Mouse (Mus musculus) embryo, embryonic 11.5 days (tissue): ENCODE measurements at regions not wholly inside any gene's neighbourhood (a gene's known extent, or its start where the extent isn't known, plus 50 kb on each side); places are given as distances from the start of the nearest gene placed in this dataset.
"Not testable (repeated sequence)": the region's sequence is repeated elsewhere in the genome, so short reads cannot be mapped to it uniquely, and the experiment has no call there.

Experiments used
- DNase-seq: peaks from one replicate; pipeline ENCODE4 v3.0.0-alpha.2; 2012; ENCODE audit warnings: low read depth, low spot score

GRCm38 (mm10) chr14:104208040-104208816 is 259.6 kb downstream of the Pou4f1 start:
- DNase-seq = no peak

GRCm38 (mm10) chr14:104206602-104207001 is 261.2 kb downstream of the Pou4f1 start:
- DNase-seq = no peak

GRCm38 (mm10) chr14:104203239-104203986 is 264.4 kb downstream of the Pou4f1 start:
- DNase-seq = no peak

GRCm38 (mm10) chr14:104193198-104193597 is 274.6 kb downstream of the Pou4f1 start:
- no peak for DNase-seq

GRCm38 (mm10) chr14:104175122-104175521 is 292.7 kb downstream of the Pou4f1 start:
- no peak for DNase-seq

- no peak for DNase-seq
Observed at GRCm38 (mm10) chr14:104146841-104147240, 302.6 kb upstream of the Ednrb start.

GRCm38 (mm10) chr14:104145395-104145794 is 301.2 kb upstream of the Ednrb start:
- no peak for DNase-seq

GRCm38 (mm10) chr14:104114986-104115951 is 271.1 kb upstream of the Ednrb start:
- DNase-seq = no peak

- no peak for DNase-seq
Observed at GRCm38 (mm10) chr14:104114182-104114581, 270.0 kb upstream of the Ednrb start.

- no peak for DNase-seq
Observed at GRCm38 (mm10) chr14:104113448-104113847, 269.2 kb upstream of the Ednrb start.

- DNase-seq = no peak
Observed at GRCm38 (mm10) chr14:104086381-104086780, 242.2 kb upstream of the Ednrb start.

- DNase-seq = not testable (repeated sequence)
Observed at GRCm38 (mm10) chr14:104064199-104064598, 220.0 kb upstream of the Ednrb start.

GRCm38 (mm10) chr14:104053697-104054096 is 209.5 kb upstream of the Ednrb start:
- no peak for DNase-seq

- peak; percentile 65 for DNase-seq
Observed at GRCm38 (mm10) chr14:104038628-104039325, 194.6 kb upstream of the Ednrb start.

GRCm38 (mm10) chr14:104033606-104034005 is 189.4 kb upstream of the Ednrb start:
- no peak for DNase-seq

GRCm38 (mm10) chr14:104030784-104031470 is 186.7 kb upstream of the Ednrb start:
- DNase-seq = no peak

GRCm38 (mm10) chr14:104029668-104030530 is 185.7 kb upstream of the Ednrb start:
- no peak for DNase-seq

GRCm38 (mm10) chr14:104027900-104028285 is 183.7 kb upstream of the Ednrb start:
- DNase-seq = no peak

GRCm38 (mm10) chr14:104027077-104027899 is 183.1 kb upstream of the Ednrb start:
- DNase-seq = peak; percentile 40
